Mouse (Mus musculus): ENCODE measurements at regions not wholly inside any gene's neighbourhood (a gene's known extent, or its start where the extent isn't known, plus 50 kb on each side); places are given as distances from the start of the nearest gene placed in this dataset.
"Not testable (repeated sequence)": the region's sequence is repeated elsewhere in the genome, so short reads cannot be mapped to it uniquely, and the experiment has no call there.

- DNase-seq (ENCODE audit: low spot score), result no peak
These were observed 190.3 kb upstream of the Ctso start for GRCm38 (mm10) chr3:81742124-81742523.

GRCm38 (mm10) chr3:81750164-81750563 lies 182.2 kb upstream of the Ctso start:
- no peak for DNase-seq (ENCODE audit: low spot score)

- DNase-seq (ENCODE audit: low spot score), result no peak
These were observed 179.4 kb upstream of the Ctso start for GRCm38 (mm10) chr3:81752955-81753354.

GRCm38 (mm10) chr3:81760383-81760782 lies 172.0 kb upstream of the Ctso start:
- no peak for DNase-seq (ENCODE audit: low spot score)

GRCm38 (mm10) chr3:81760914-81761313 lies 171.5 kb upstream of the Ctso start:
- DNase-seq (ENCODE audit: low spot score), result no peak

GRCm38 (mm10) chr3:81771812-81772211 lies 160.6 kb upstream of the Ctso start:
- DNase-seq (ENCODE audit: low spot score), result no peak

- no peak for DNase-seq (ENCODE audit: low spot score)
These were observed 159.4 kb upstream of the Ctso start for GRCm38 (mm10) chr3:81773012-81773411.

GRCm38 (mm10) chr3:81782081-81782480 lies 150.3 kb upstream of the Ctso start:
- no peak for DNase-seq (ENCODE audit: low spot score)

- no peak for DNase-seq (ENCODE audit: low spot score)
These were observed 149.4 kb upstream of the Ctso start for GRCm38 (mm10) chr3:81782921-81783541.

- no peak for DNase-seq (ENCODE audit: low spot score)
These were observed 143.5 kb upstream of the Ctso start for GRCm38 (mm10) chr3:81788915-81789314.

- DNase-seq (ENCODE audit: low spot score), result no peak
These were observed 142.7 kb upstream of the Ctso start for GRCm38 (mm10) chr3:81789664-81790063.

GRCm38 (mm10) chr3:81802096-81802495 lies 130.3 kb upstream of the Ctso start:
- DNase-seq (ENCODE audit: low spot score), result no peak

- DNase-seq (ENCODE audit: low spot score), result no peak
These were observed 126.7 kb upstream of the Ctso start for GRCm38 (mm10) chr3:81805745-81806144.

GRCm38 (mm10) chr3:81809604-81810003 lies 122.8 kb upstream of the Ctso start:
- no peak for DNase-seq (ENCODE audit: low spot score)

GRCm38 (mm10) chr3:81820304-81820703 lies 112.1 kb upstream of the Ctso start:
- DNase-seq (ENCODE audit: low spot score), result no peak

GRCm38 (mm10) chr3:81829525-81829924 lies 102.9 kb upstream of the Ctso start:
- no peak for DNase-seq (ENCODE audit: low spot score)

GRCm38 (mm10) chr3:81829966-81830599 lies 102.3 kb upstream of the Ctso start:
- DNase-seq (ENCODE audit: low spot score), result peak; percentile 51

GRCm38 (mm10) chr3:81835380-81836157 lies 96.8 kb upstream of the Ctso start:
- no peak for DNase-seq (ENCODE audit: low spot score)

- DNase-seq (ENCODE audit: low spot score), result no peak
These were observed 95.9 kb upstream of the Ctso start for GRCm38 (mm10) chr3:81836478-81836877.

GRCm38 (mm10) chr3:81838121-81838520 lies 94.3 kb upstream of the Ctso start:
- DNase-seq (ENCODE audit: low spot score), result not testable (repeated sequence)

GRCm38 (mm10) chr3:81864487-81864886 lies 67.9 kb upstream of the Ctso start:
- no peak for DNase-seq (ENCODE audit: low spot score)

Data from layer of hippocampus, adult 9-10 months (tissue).